Mouse (Mus musculus) T-helper 17 cell (primary cell): Measurements from ENCODE around the gene Fyttd1.
"Not testable (repeated sequence)": the region's sequence is repeated elsewhere in the genome, so short reads cannot be mapped to it uniquely, and the experiment has no call there.

ENCODE experiments used
- in situ Hi-C, 2 experiments: fragments of 300-600 bp; cut with MboI, MseI; formaldehyde crosslinking; loops; 1 replicate in 1 of 2; 2 replicates in 1 of 2; pipeline ENCODE4 v1.15.1; 2025; ENCODE audit warnings: high pct_unique_total_duplicates in 2 of 2

Gene Fyttd1

GRCm38 (mm10) chr16:32877343-32878156, at the start of gene Fyttd1, which contains the start of gene Rubcn:
TSS of gene Fyttd1 (plus strand) at chr16:32877500.
TSS of gene Rubcn (minus strand) at chr16:32877766.
- in situ Hi-C loops = no loop called here

- in situ Hi-C loops = loop anchor here in 1 of 2 experiments (10.0 kb wide), 1 partner anchor 136 kb away; no protein-coding TSS in a partner anchor
Measured at GRCm38 (mm10) chr16:32829104-32829503, 48.2 kb upstream of the Fyttd1 start.

DNA sequence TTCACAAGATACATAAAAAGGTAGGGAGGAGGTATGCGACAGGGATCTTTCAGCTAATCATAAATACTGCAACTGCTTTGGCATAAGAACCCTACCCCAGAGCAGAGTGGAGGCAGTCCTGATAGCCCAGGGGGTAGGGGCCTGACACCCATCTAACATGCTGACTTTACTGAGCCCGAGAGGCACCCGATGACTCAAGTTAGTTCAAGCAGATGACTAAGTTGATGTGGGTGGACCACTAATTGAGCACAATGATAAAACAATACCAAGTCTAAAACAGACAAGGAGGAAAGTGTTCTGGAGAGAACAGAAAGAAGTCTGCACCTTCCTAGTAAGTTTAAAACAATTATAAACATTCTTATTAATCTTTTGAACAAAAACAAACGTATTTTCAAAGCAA, 45.8 kb upstream of the Fyttd1 start:
- in situ Hi-C loops = no loop called here

DNA sequence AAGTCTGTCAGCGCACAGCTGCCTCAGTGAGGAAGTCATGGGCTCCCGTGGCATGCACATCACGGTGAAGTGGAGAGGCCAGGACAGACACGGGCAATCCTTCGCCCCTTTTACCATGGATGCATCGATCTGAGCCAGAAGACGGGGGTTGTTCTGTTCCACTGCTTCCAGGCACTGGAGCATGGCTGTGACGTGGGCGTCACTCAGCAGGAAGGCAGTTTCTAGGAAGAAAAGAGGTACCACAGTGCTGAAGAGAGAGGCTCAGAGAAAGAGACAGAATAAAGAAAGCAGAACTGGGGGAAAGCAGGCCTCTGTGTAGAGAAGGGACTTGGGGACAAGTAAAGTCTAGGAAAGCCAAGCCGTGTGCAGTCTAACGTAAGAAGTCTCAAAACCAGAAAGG, 30.2 kb upstream of the Fyttd1 start:
- in situ Hi-C loops = no loop called here

DNA sequence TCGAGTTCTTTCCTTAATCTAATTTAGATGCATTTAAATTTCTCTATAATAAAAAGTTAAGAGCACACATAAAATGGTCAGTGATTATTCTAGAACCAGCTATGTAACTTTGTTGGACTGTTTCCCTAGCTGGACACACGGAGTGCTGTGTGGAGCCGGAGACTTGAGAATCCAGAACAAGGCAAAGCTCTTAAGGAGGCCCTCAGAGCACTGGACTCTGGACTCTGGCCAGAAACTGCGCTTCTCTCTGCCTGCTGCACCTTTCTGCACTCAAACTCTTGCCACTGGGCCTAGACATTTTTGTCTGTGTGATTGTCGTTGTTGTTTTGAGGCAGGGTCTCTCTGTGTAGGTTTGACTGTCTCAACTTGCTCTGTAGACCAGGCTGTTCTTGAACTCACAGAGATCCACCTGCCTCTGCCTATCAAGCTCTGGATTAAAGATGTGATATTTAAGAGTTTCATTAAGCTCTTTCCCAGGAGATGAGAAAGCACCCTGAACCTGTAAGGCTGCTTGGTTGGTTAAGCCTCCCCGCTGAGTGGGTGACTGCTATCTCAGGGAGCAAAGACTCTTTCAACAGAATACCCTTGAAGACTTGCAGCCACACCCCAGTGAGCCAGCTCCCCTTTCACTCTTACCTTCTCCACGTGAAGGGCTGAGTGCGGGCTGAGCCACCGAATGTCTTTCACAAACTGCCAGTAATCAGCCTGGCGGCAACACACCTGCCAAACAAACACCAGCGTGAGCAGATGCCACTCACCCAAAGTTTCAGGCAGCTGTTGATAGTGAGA, 28.1 kb upstream of the Fyttd1 start:
- in situ Hi-C loops = no loop called here

DNA sequence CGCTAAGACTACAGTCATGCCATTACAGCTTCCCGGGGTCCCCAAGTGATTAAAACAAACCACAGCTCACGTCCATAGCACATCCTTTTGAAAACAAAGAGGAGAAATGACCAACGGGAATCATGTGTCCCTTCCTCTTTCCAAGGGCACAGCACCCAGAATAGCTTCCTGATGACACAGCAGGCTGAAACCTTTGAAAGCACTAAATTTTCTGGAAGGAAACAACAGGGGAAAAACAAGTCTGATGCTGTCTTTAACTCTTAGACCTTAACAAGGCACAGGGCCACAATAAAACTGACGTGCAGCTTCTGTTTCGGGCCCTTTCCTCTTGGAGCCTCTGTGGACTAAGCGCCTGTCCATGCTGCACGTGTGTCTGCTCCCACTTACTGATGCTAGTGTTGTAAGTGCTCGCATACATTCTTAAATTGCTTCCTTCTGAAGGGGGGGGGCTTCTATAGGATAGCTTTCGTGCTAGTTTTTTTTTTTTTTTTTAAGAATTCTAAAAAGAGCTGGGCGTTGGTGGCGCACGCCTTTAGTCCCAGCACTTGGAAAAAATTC, 23.7 kb upstream of the Fyttd1 start:
- in situ Hi-C loops = no loop called here

GRCm38 (mm10) chr16:32854050-32854571, 23.2 kb upstream of the Fyttd1 start:
- in situ Hi-C loops = no loop called here

- in situ Hi-C loops = no loop called here
Measured at GRCm38 (mm10) chr16:32856751-32857150, 20.5 kb upstream of the Fyttd1 start.

- in situ Hi-C loops = no loop called here
Measured at GRCm38 (mm10) chr16:32858356-32858755, 18.9 kb upstream of the Fyttd1 start.

DNA sequence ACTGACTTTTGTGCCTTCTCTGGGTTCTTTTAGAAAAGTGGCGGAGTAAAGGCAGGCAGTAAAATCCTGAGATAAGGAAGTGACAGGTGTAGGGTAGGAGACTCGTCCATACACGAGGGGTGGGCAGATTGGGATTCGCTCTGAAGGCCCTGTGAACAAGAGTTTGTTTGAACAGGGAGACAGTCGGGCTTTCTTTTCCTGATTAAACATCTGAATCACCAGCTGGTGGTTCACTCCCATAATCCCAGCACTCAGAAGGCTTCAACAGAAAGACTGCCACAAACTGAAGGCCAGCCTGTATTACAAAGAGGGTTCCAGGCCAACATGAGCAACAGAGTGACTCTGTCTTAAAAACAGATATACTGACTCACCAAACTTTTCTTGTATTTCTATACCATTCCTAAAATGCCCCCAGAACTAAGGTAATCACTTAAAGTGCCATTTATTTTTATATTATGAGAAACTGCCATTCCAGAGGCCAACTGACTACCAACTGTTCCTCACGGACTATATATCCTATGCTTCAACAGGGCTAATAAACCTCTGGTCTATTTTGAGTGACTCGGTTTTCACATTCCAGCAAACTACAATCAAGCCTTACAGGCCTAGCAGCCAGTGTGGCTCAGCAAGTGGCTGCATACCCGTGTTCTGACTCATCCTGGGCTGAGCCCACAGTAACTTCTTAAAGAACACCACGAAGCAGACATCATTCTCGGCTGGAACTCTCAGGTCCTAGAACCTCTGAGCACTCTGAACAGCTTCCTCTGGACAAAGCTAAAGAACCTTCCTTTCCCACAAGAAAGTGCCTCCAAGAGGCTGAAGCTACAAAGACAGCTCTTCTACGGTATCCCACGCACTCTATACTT, 18.3 kb upstream of the Fyttd1 start:
- in situ Hi-C loops = no loop called here

DNA sequence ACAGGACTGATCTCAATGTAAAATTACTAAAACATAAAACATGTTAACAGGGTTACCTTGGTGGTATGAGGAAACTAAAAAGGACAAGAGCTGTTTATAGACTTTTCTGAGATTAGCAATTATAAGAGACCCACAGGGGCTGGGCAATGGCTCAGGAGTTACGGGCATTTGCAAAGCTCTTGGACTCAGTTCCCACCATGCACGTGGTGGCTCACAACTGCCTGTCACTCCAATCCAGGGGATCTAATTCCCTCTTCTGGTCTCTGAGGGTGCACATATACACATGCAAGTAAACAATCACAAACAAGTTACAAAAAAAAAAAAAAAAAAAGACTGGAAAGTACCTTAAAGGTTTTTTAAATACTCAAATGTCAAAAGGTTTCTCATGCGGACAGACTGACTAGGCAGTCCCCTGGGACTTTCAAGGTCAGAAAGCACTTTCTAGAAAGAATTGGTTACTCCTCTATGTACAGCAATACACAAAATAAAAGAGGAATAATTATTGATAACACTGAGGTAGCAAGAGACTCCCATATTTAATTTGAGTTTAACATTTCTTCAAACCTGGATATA, 15.4 kb upstream of the Fyttd1 start:
- in situ Hi-C loops = loop anchor here in 1 of 2 experiments (10.0 kb wide), 1 partner anchor 57 kb away; no protein-coding TSS in a partner anchor

DNA sequence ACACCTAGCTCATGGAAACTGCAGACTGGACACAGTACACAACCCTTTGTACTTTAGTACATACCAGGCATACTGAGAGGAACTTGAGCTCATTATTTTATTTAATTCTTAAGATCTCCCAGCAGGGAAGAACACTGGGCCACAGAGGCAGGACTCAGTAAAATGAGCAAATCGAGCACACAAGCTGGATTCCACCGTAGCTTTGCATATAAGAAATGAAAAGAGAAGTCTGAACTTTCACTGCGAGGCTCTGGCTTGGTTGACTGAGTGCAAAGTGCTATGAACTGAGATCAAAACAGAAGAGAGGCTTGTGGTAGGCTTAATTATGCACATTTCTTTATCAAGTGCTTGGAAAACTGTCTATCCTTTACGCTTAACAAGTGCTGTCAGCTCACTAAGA, 11.9 kb upstream of the Fyttd1 start:
- in situ Hi-C loops = loop anchor here in 1 of 2 experiments (10.0 kb wide), 1 partner anchor 61 kb away; no protein-coding TSS in a partner anchor

- in situ Hi-C loops = loop anchor here in 1 of 2 experiments (10.0 kb wide), 1 partner anchor 62 kb away; no protein-coding TSS in a partner anchor
Measured at GRCm38 (mm10) chr16:32866713-32867112, 10.6 kb upstream of the Fyttd1 start.

- in situ Hi-C loops = loop anchor here in 1 of 2 experiments (10.0 kb wide), 1 partner anchor 63 kb away; no protein-coding TSS in a partner anchor
Measured at GRCm38 (mm10) chr16:32867919-32868552, 9.3 kb upstream of the Fyttd1 start.

GRCm38 (mm10) chr16:32870231-32870630, 7.1 kb upstream of the Fyttd1 start:
- in situ Hi-C loops = no loop called here

- in situ Hi-C loops = no loop called here
Measured at GRCm38 (mm10) chr16:32873366-32873765, 3.9 kb upstream of the Fyttd1 start.

GRCm38 (mm10) chr16:32875281-32875680, 2.0 kb upstream of the Fyttd1 start:
- in situ Hi-C loops = not testable (repeated sequence)

DNA sequence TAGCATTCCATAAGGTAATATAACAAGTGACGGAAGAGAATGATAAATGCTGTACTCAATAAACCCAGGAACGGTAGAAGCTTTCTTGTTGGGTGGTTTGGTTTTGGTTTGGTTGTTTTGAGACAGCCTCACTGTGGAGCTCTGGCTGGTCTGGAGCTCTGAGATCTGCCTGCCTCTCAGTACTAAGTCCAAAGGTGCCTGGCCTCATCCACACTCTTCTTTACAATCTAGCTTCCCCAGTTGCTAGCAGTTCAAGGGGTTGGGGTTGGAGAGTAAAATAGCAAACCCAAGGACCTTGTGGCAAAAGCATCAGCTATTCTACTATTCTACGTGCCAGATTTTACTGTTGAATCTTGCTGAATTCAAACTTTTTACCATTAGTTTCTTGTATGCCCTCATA, 1.5 kb upstream of the Fyttd1 start:
- in situ Hi-C loops = no loop called here

DNA sequence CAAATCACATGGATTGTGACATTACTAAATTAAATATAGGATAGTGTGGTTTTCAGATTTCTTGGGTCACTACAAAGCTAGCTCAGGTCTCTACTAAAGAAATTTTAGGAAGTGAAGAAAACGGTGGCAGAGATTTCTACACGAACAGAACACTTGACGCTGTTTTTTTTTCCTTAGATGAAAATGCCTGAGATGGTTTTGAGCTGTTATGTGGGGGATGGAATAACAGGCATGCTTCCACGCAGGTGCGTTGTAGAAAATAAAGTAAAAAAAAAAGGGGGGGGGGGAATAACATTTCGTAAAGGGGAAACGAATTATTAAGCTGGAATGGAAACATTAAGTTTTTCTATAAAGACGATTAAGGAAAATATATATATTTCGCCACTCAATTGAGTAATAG, 469 bp upstream of the Fyttd1 start:
- in situ Hi-C loops = no loop called here

DNA sequence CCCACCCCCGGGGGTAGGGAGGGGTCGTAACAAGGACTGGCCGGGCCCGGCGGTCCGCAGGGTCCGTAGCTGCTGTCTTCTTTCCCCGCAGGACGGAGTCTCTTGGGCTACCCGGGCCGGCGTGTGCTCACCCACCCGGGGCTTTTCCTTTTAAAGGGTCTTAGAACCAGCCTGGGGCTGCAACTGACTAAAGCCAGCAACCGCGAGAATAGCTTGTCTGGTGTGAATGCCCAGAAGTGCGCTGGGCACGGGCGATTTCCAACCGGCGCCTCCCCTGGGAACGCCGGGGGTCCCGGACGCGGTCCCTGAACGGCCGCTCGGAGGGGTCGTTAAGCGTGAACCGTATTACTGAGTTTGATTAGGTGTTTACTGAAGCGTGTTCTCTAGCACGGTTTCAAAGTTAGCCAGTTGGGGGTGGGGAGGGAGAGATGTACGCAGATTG, 878 bp downstream of the Fyttd1 start:
- in situ Hi-C loops = no loop called here
